Mouse (Mus musculus): Measurements from ENCODE around the gene Fa2h.

DNA sequence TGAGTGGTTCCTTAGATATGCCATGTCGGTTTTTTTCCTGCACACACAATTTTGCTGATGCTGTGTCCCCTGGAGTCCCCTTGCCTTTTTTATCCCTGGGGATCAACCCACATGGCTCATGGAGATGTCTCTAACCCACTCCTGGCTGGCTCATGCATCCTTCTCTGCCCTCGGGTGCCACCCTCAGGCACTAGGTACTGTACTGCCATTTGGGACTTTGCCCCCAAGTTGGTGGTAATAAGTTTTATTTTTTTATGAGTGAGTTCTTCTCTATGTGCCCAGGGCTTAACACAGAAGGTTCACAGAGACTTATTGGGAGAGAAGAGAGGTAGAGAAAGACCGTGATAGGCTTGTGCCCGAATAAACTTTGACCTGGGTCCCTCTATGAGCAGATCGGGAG is 41.3 kb downstream of the Fa2h start:
- TF ChIP-seq POLR2A (IDR thresholded peaks at IDR 0.05; ENCODE audit: borderline replicate concordance, low read depth, low read length) (no peak), CTCF (IDR thresholded peaks at IDR 0.05; ENCODE audit: low read depth, low read length) (no peak)

Data from bone marrow macrophage, adult 2 months (primary cell).